Mouse (Mus musculus) pancreas, adult 10 weeks (tissue): Measurements from ENCODE around the gene Kazn. TPM values are rescaled to one million over a fixed set of nuclear protein-coding genes. Genes with fewer than 3 reads are reported as not detected.

Source experiments
- polyA plus RNA-seq: library from polyadenylated mRNA; stranded (reverse); fragments of 350-450 nt; fragmentation: Illumina TruSeq; extraction: RNeasy Lipid Tissue Mini Kit (QIAGEN cat#74804); gene quantifications from one replicate; pipeline ENCODE4 v1.2.3, GENCODE M21; 2015; ENCODE audit warnings: low read depth, low replicate concordance; ENCODE audit not compliant: insufficient read depth

Kazn gene
- 4.9 TPM for polyA plus RNA-seq

GRCm38 (mm10) chr4:142239240-142240126, at the start of gene Kazn:
TSS of gene Kazn (minus strand) at chr4:142239401.

GRCm38 (mm10) chr4:142084131-142084899, 154.9 kb downstream of the Kazn start, which contains the start of gene Tmem51:
TSS of gene Tmem51 (minus strand) at chr4:142084304.

Other genes starting within 250 kb of the Kazn start
- gene Fhad1, start 224.3 kb downstream of the Kazn start, polyA plus RNA-seq: 0.98 TPM
- gene Tmem51, start 155.1 kb downstream of the Kazn start, polyA plus RNA-seq: 3.5 TPM